Mouse (Mus musculus) forebrain, embryonic 16.5 days (tissue): ENCODE results near the gene Vcl. TPM values are rescaled to one million over a fixed set of nuclear protein-coding genes. Genes with fewer than 3 reads are reported as not detected.

ENCODE experiments used
- ATAC-seq: fragments of 200-750 bp; cut with Nextera tagmentation; 2 replicates; pipeline ENCODE4 v1.8.0; 2017; ENCODE audit warnings: mild to moderate bottlenecking, moderate library complexity
- H3K27ac ChIP-seq: fragments of 300-500 bp; sonication (generic); 2 replicates; pipeline ENCODE4 v1.5.1; 2014; ENCODE audit warnings: low read length, control low read depth
- H3K27me3 ChIP-seq: fragments of 300-500 bp; sonication (generic); replicated peaks from 2 replicates; pipeline ENCODE4 v1.6.1; 2014; ENCODE audit warnings: low read length; ENCODE audit not compliant: control insufficient read depth, insufficient read depth
- H3K36me3 ChIP-seq: fragments of 300-500 bp; sonication (generic); 2 replicates; pipeline ENCODE4 v1.6.1; 2014; ENCODE audit not compliant: control insufficient read depth, insufficient read depth
- H3K4me1 ChIP-seq: fragments of 300-500 bp; sonication (generic); replicated peaks from 2 replicates; pipeline ENCODE4 v1.6.1; 2014; ENCODE audit warnings: low read length; ENCODE audit not compliant: control insufficient read depth, insufficient read depth
- H3K4me2 ChIP-seq: fragments of 300-500 bp; sonication (generic); 2 replicates; pipeline ENCODE4 v1.6.1; 2014; ENCODE audit warnings: mild to moderate bottlenecking, low read length, control low read depth
- H3K4me3 ChIP-seq: fragments of 300-500 bp; sonication (generic); replicated peaks from 2 replicates; pipeline ENCODE4 v1.5.1; 2014; ENCODE audit warnings: mild to moderate bottlenecking, low read length, control low read depth
- H3K9ac ChIP-seq: fragments of 300-500 bp; sonication (generic); replicated peaks from 2 replicates; pipeline ENCODE4 v1.6.1; 2014; ENCODE audit warnings: low read depth, low read length, control low read depth
- H3K9me3 ChIP-seq: fragments of 300-500 bp; sonication (generic); 2 replicates; pipeline ENCODE4 v1.6.1; 2016; ENCODE audit warnings: low read length; ENCODE audit not compliant: control insufficient read depth
- whole genome bisulfite sequencing: fragments of 180-500 bp; shearing (Covaris S2); extraction: QIAGEN DNeasy Blood & Tissue Kit; methylation state at CpG from one replicate; pipeline ENCODE4 v1.1.7; 2014; 5-methylcytosine and 5-hydroxymethylcytosine counted together
- polyA plus RNA-seq: library from polyadenylated mRNA; unstranded; fragments of >200 nt; fragmentation: Nextera tagmentation; extraction: Ambion mirVana; gene quantifications from 2 replicates; pipeline ENCODE4 v1.2.1, GENCODE M21; 2015

Vcl gene
- polyA plus RNA-seq, 1 experiment from 2014 or later, result 11.4 TPM

DNA sequence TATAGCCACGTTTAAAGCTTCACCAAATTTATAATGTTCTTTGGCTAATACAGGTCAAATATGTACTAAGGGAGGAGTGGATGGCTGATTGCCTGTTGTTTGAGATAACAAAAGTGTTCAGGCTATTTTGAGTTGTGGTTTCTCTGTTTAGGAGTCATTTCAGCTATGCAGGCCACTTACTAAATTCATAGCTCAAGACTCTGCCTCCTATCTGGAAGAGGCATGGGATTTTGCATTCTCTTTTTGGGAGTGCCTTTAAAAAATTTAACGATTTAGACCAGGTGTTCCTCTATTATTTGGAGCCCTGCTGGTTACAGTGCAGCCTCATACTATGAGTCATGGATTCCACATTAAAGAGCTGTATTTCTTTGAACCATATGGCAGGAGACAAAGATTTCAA, 9.2 kb downstream of the Vcl start:
- no peaks in the 10 kb centered on the region for H3K4me1 ChIP-seq
- no peak for ATAC-seq
- H3K4me2 ChIP-seq, result no peak overlapping the region
- no peak overlapping the region for H3K9ac ChIP-seq
- 57% methylated on average over 2 of the region's 2 CpGs for WGBS
- H3K4me3 ChIP-seq, result no peak overlapping the region
- no peaks in the 10 kb centered on the region for H3K27me3 ChIP-seq
- H3K36me3 ChIP-seq, result no peaks in the 10 kb centered on the region
- H3K27ac ChIP-seq, result no peak overlapping the region
- H3K9me3 ChIP-seq, result no peaks in the 10 kb centered on the region

DNA sequence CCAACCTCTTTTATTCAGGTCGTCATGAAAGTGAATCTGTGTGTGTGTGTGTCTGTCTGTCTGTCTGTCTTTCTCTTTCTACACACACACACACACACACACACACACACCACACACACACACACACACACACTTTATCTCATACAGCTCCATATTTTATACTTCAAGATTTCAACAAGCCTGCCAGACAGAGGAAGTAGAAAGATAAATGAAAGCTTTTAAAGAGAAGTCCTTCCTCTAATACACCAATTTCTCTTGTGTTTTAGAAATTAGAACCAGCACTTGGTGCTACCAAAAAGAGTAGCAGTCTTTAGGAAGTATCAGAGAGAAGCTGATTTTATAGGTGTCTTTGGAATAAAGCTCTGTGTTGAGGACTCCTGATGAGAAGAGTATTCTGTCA, 9.7 kb downstream of the Vcl start:
- 17% methylated on average over 1 of the region's 1 CpGs for WGBS
- Histone ChIP-seq H3K4me1 (no peaks in the 10 kb centered on the region), H3K9me3 (no peaks in the 10 kb centered on the region), H3K4me2 (no peak overlapping the region), H3K9ac (no peak overlapping the region), H3K27ac (no peak overlapping the region), H3K27me3 (no peaks in the 10 kb centered on the region), H3K36me3 (no peaks in the 10 kb centered on the region), H3K4me3 (no peak overlapping the region)
- ATAC-seq, result no peak

DNA sequence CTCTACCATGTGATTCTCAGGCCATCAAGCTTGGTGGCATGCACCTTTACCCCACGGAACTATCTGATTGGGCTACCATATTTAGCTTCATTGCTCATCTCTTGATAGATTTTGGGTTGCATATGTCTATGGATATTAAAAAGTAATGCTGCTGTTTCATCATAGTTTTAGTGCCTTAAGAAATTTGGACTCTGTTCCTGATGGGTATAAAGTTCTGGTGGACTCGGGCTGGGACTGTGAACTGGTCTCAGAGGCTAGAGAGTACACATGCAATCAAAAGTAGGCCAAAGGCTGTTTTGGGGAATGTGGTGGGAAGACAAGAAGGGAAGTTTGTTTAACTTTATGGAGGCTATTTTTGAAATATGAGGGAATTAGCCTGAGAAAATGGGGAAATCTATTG, 16.1 kb downstream of the Vcl start:
- no peak for ATAC-seq
- Histone ChIP-seq H3K4me1 (no peaks in the 10 kb centered on the region), H3K36me3 (no peaks in the 10 kb centered on the region), H3K4me3 (no peak overlapping the region), H3K27ac (no peak overlapping the region), H3K9ac (no peak overlapping the region), H3K9me3 (no peaks in the 10 kb centered on the region), H3K27me3 (no peaks in the 10 kb centered on the region), H3K4me2 (no peak overlapping the region)
- 92% methylated on average over 2 of the region's 2 CpGs for WGBS

DNA sequence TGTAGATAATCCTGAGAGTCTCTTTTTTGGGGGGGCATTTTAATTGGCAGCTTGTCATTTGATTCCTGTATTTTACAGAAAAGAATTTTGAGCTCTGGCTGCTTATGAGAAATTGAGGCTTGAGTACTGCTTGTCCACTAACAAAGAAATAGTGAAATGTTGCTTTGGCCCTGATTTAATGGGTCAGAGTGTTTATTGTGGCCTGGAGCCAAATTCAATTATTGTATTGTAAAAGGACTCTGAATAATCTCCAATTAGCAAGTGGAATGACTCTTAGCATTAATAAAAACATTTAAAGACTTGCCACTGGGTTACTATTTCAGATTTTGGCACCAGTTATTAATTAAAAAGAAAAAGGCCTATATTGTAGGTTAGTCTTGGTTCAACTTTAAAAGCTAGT, 26.8 kb downstream of the Vcl start:
- no peaks in the 10 kb centered on the region; the same call in 1 of the 2 replicates for H3K4me1 ChIP-seq
- no peaks in the 10 kb centered on the region for H3K36me3 ChIP-seq
- no peak for ATAC-seq
- H3K9ac ChIP-seq, result no peak overlapping the region
- no peak overlapping the region for H3K27ac ChIP-seq
- H3K27me3 ChIP-seq, result no peaks in the 10 kb centered on the region
- H3K4me2 ChIP-seq, result no peak overlapping the region
- no peaks in the 10 kb centered on the region for H3K9me3 ChIP-seq
- H3K4me3 ChIP-seq, result no peak overlapping the region

DNA sequence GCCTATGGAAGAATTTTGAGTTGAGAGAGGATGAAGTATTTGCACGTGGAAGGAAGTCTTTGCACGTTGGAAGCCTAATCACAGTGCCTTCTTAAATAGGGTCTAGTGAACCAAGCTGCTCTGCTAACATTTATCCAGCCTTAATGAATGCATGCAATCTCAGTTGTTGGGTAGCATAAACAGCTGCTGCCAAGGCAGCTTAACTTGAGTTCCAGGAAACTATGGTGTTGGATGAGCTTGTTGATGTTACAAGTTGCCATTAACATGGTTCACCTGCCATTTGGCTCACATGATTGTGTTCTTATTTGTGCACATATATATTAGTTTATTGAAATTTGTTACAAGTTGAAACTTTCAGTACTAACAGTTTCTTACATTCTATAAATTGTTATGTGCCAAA, 29.8 kb downstream of the Vcl start:
- no peak overlapping the region for H3K4me2 ChIP-seq
- no peaks in the 10 kb centered on the region for H3K36me3 ChIP-seq
- no peaks in the 10 kb centered on the region for H3K27me3 ChIP-seq
- H3K27ac ChIP-seq, result no peak overlapping the region
- 22% methylated on average over 2 of the region's 2 CpGs for WGBS
- H3K9me3 ChIP-seq, result no peaks in the 10 kb centered on the region
- no peak overlapping the region for H3K9ac ChIP-seq
- ATAC-seq, result no peak
- H3K4me1 ChIP-seq, result no peaks in the 10 kb centered on the region; the same call in 1 of the 2 replicates
- no peak overlapping the region for H3K4me3 ChIP-seq

DNA sequence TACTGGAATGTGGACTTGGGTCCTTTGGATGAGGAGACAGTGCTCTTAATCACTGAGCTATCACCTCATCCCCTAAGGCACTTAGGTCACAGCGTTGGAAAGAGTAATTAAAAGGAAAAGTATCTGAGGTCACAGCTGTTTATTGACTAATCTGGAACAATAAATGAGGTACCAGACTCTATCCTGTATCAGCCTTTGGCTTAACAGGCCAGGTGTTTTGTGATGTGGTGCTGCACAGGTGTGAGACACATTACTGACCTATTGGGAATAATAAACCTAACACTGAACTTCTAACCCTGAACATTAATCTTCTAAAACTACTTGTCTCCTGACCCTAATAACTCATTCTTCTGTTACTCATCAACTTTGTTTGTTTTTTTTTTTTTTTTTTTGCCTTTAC, 33.3 kb downstream of the Vcl start:
- H3K9me3 ChIP-seq, result no peaks in the 10 kb centered on the region
- H3K9ac ChIP-seq, result no peak overlapping the region
- H3K4me3 ChIP-seq, result no peak overlapping the region
- 66% methylated on average over 1 of the region's 1 CpGs for WGBS
- peaks cover 6% of the 10 kb centered on the region for H3K4me1 ChIP-seq
- no peaks in the 10 kb centered on the region for H3K27me3 ChIP-seq
- H3K36me3 ChIP-seq, result no peaks in the 10 kb centered on the region
- ATAC-seq, result no peak
- no peak overlapping the region for H3K27ac ChIP-seq
- no peak overlapping the region for H3K4me2 ChIP-seq

DNA sequence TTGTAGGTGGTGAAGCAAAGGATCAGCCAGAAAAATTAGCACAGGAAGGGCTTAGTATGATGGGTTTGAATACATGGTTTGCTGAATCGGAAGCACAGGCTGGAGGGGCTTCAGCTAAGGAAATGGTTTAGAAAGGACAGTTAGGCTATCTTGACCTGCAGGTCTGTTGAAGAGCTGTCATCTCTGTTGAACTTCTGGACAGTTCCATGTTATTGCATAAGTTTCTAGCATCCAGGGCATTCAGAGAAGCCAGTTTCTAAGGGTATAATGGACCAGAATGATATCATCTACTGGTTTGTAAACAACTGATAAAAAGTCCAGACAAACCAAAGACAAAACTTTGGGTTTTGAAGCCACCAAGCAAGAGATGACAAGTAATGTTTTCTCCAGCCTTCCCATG, 33.7 kb downstream of the Vcl start:
- no peak overlapping the region for H3K9ac ChIP-seq
- H3K4me2 ChIP-seq, result no peak overlapping the region
- WGBS, result 97% methylated on average over 1 of the region's 1 CpGs
- H3K27me3 ChIP-seq, result no peaks in the 10 kb centered on the region
- ATAC-seq, result no peak
- H3K36me3 ChIP-seq, result no peaks in the 10 kb centered on the region
- H3K27ac ChIP-seq, result no peak overlapping the region
- no peaks in the 10 kb centered on the region for H3K9me3 ChIP-seq
- peaks cover 6% of the 10 kb centered on the region for H3K4me1 ChIP-seq
- H3K4me3 ChIP-seq, result no peak overlapping the region

DNA sequence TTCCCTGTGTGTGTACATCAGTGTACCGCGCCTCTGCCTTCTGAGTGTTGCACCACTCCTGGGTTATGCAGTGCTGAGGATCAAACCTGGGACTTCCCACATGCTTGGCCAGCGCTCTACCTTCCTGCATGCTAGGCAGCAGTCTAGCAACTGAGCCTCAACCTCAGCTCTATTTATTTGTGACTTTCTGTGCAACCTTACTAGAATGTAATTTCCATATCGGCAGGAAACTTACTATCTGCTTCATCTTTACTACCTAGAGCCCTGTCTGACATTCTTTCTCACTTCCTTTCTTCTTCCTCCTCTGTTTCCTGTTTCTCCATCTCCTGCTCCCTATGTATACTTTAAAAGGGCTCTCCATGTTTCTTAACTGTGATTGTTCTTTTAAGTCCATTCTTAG, 34.7 kb downstream of the Vcl start:
- no peak for ATAC-seq
- Histone ChIP-seq H3K27ac (peak overlapping the region; percentile 27; the same call in 1 of the 2 replicates), H3K4me1 (peaks cover 12% of the 10 kb centered on the region)

DNA sequence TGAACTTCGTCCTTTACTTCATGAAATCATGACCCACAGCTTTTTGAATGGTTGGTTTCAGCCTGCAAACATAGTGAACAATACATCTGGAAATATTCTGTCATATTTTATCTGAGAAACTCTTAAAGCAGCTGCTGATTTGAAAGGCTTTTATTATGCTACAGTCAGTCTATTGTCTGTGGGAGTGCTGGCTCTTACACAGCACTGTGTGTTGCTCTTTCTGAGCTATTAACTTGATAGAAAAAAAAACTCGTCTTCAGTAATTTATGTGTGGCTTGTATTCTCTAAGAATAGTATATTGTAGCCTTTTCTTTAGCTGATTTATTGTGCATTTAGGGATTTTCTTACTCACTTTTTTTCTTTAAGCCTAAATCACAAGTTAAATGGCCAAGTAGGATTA, 35.1 kb downstream of the Vcl start:
- H3K27me3 ChIP-seq, result no peaks in the 10 kb centered on the region
- peaks cover 12% of the 10 kb centered on the region for H3K4me1 ChIP-seq
- peak; percentile 26; the same call in 1 of the 2 replicates for ATAC-seq
- H3K9ac ChIP-seq, result no peak overlapping the region
- no peaks in the 10 kb centered on the region for H3K9me3 ChIP-seq
- no peaks in the 10 kb centered on the region for H3K36me3 ChIP-seq
- no peak overlapping the region for H3K4me2 ChIP-seq
- H3K4me3 ChIP-seq, result no peak overlapping the region
- 31% methylated on average over 2 of the region's 2 CpGs for WGBS
- H3K27ac ChIP-seq, result peak overlapping the region; percentile 27; the same call in 1 of the 2 replicates

More for the DNA sequence above, 34.7 kb downstream of the Vcl start:
- Histone ChIP-seq H3K9ac (no peak overlapping the region), H3K4me2 (no peak overlapping the region), H3K4me3 (no peak overlapping the region), H3K27me3 (no peaks in the 10 kb centered on the region), H3K36me3 (no peaks in the 10 kb centered on the region), H3K9me3 (no peaks in the 10 kb centered on the region)
- WGBS, result 91% methylated on average over 4 of the region's 4 CpGs

DNA sequence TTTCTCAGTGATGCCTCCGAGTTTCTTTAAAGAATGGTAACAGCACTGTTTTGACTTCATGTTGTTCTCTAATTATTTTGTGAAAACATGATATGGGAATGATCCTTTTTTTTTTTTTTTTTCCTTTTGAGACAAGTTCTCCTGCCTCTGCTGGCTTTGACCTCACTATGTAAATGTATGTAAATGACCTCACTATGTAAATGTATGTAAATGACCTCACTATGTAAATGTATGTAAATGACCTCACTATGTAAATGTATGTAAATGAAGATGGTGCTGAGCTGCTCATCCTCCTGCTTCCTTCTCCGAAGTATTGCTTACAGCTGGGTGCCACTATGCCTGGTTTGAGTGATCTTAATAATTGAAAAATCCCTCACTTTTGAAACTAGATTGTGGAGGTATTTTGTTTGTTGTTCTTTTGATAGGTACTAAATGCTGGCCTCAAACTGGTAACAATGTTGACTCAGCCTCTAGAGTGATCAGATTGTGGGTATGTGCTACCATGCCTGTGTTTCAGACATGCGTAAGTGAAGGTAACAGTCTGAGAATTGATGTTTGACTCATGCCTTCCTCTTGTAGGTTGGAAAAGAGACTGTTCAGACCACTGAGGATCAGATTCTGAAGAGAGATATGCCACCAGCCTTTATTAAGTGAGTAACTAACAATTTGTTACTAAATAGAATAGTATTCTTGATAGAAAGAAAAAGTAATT, 37.9 kb downstream of the Vcl start:
- Histone ChIP-seq H3K4me2 (no peak overlapping the region), H3K27me3 (no peaks in the 10 kb centered on the region), H3K9me3 (no peaks in the 10 kb centered on the region), H3K4me1 (peaks cover 24% of the 10 kb centered on the region), H3K27ac (peak overlapping the region; percentile 44; the same call in 1 of the 2 replicates), H3K36me3 (no peaks in the 10 kb centered on the region), H3K9ac (no peak overlapping the region), H3K4me3 (no peak overlapping the region)
- WGBS, result 30% methylated on average over 3 of the region's 3 CpGs
- peak; percentile 81 for ATAC-seq
